Mouse (Mus musculus): ENCODE measurements around the gene Sh3pxd2a. TPM values are rescaled to one million over a fixed set of nuclear protein-coding genes. Genes with fewer than 3 reads are reported as not detected.
A peak's percentile ranks its signal among the peaks of the same experiment; 100 is the strongest.

Gene Sh3pxd2a
- total and polyA plus RNA-seq, 3 experiments: 1.3 to 4.6 (median 3.2) TPM

- Histone ChIP-seq H3K4me1 (ENCODE audit: control insufficient read depth in 1 of 2, insufficient read depth in 2 of 2) (peaks cover 0 to 8% of the 10 kb centered on the region in 2 experiments; a peak in 2 of 4 replicates), H3K27me3 (replicated peaks) (no peaks in the 10 kb centered on the region), H3K4me2 (ENCODE audit: insufficient read depth, low read depth, poor library complexity, severe bottlenecking) (no peak overlapping the region), H3K4me3 (replicated peaks in 1 of 3; ENCODE audit: low read depth in 2 of 3, low read length in 2 of 3, poor library complexity in 1 of 3) (no peak overlapping the region), H3K27ac (ENCODE audit: insufficient read depth, low read depth) (no peak overlapping the region), H3K9ac (ENCODE audit: insufficient read depth, low read depth) (no peak overlapping the region), H3K9me3 (replicated peaks; ENCODE audit: low read length) (peaks cover 4% of the 10 kb centered on the region), H3K79me2 (replicated peaks; ENCODE audit: control insufficient read depth, extremely low read depth, insufficient read depth, poor library complexity, severe bottlenecking) (no peaks in the 10 kb centered on the region), H3K36me3 (replicated peaks in 1 of 2; ENCODE audit: control insufficient read depth in 1 of 2, insufficient read depth in 1 of 2, low read length in 1 of 2) (no peaks in the 10 kb centered on the region)
- in situ Hi-C loops (cut with MboI; ENCODE audit: low pct_ligation_motif_present, low pct_unique_long_range_greater_than_20kb, low sequenced_read_pairs): no loop called here
- dilution Hi-C loops (cut with MboI; ENCODE audit: extremely low pct_ligation_motif_present, extremely low pct_unique_long_range_greater_than_20kb, low sequenced_read_pairs): no loop called here
- DNase-seq (ENCODE audit: extremely low read depth): peak; percentile 14
- TF ChIP-seq EP300 (IDR thresholded peaks at IDR 0.05; ENCODE audit: low read length) (no peak), USF1 (IDR thresholded peaks at IDR 0.05; ENCODE audit: low read depth, low read length) (no peak), SMC3 (IDR thresholded peaks at IDR 0.05; ENCODE audit: low read depth, low read length) (peak; percentile 25; the same call in 1 of the 2 replicates), SIN3A (IDR thresholded peaks at IDR 0.05; ENCODE audit: low read length) (no peak), PAX5 (IDR thresholded peaks at IDR 0.05; ENCODE audit: low read length) (no peak), RAD21 (IDR thresholded peaks at IDR 0.05; ENCODE audit: low read depth, low read length) (peak; percentile 6), GABPA (IDR thresholded peaks at IDR 0.05; ENCODE audit: insufficient replicate concordance, low read depth, low read length) (no peak), CTCF (conservative IDR thresholded peaks at IDR 0.05 in 1 of 2, IDR thresholded peaks at IDR 0.05 in 1 of 2; ENCODE audit: low read depth in 2 of 2, low read length in 2 of 2) (peak; percentile 24 to 45; a peak in 2 of 4 replicates), ELF1 (IDR thresholded peaks at IDR 0.05; ENCODE audit: low read depth, low read length) (no peak), ZKSCAN1 (IDR thresholded peaks at IDR 0.05; ENCODE audit: borderline replicate concordance, low read depth, low read length) (no peak), JUN (IDR thresholded peaks at IDR 0.05; ENCODE audit: insufficient read depth, low read depth, low read length) (no peak), E2F4 (IDR thresholded peaks at IDR 0.05; ENCODE audit: insufficient replicate concordance, low read depth, low read length) (no peak), RCOR1 (conservative IDR thresholded peaks at IDR 0.05; ENCODE audit: low read depth, low read length) (no peak), MAFK (IDR thresholded peaks at IDR 0.05; ENCODE audit: insufficient replicate concordance, low read length) (no peak), JUND (conservative IDR thresholded peaks at IDR 0.05; ENCODE audit: low read depth, low read length) (no peak), CHD2 (IDR thresholded peaks at IDR 0.05; ENCODE audit: low read length) (no peak), HCFC1 (IDR thresholded peaks at IDR 0.05; ENCODE audit: low read depth, low read length) (no peak), BHLHE40 (IDR thresholded peaks at IDR 0.05; ENCODE audit: low read depth, low read length) (no peak), KAT2A (IDR thresholded peaks at IDR 0.05; ENCODE audit: insufficient replicate concordance, low read length) (no peak), ETS1 (conservative IDR thresholded peaks at IDR 0.05; ENCODE audit: low read depth, low read length) (no peak), USF2 (conservative IDR thresholded peaks at IDR 0.05; ENCODE audit: low read depth, low read length) (no peak)
Measured at GRCm38 (mm10) chr19:47213470-47213869, 250.7 kb downstream of the Sh3pxd2a start.

DNA sequence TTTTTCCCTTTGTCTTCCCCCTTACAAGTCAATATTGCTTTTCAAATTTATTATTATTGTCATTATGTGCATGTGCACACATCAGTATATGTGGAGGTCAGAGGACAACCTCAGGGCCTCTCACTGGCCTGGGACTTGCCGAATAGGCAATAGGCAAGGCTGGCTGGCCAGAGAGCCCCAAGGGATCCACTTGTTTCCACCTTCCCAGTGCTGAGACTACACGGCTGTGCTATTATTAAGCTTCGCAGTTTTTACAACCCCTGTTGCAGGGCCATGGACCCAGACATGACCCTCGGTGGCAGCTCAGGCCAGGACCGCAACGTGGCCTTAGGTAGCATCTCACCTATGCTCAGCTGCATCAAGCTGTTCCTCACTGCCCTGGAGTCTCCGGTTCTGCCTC, 251.8 kb downstream of the Sh3pxd2a start:
- no peak for TF ChIP-seq PAX5 (IDR thresholded peaks at IDR 0.05; ENCODE audit: low read length)
- TF ChIP-seq NELFE (IDR thresholded peaks at IDR 0.05; ENCODE audit: low read depth, low read length): no peak
- no peak for TF ChIP-seq ZC3H11A (IDR thresholded peaks at IDR 0.05; ENCODE audit: low read depth, low read length)
- TF ChIP-seq ETS1 (conservative IDR thresholded peaks at IDR 0.05; ENCODE audit: low read depth, low read length): no peak
- TF ChIP-seq TCF12 (IDR thresholded peaks at IDR 0.05; ENCODE audit: low read depth, low read length): no peak
- Histone ChIP-seq H3K79me2 (replicated peaks; ENCODE audit: control insufficient read depth, extremely low read depth, insufficient read depth, poor library complexity, severe bottlenecking) (no peaks in the 10 kb centered on the region), H3K9me3 (replicated peaks; ENCODE audit: low read length) (peaks cover 4% of the 10 kb centered on the region), H3K27ac (ENCODE audit: insufficient read depth, low read depth) (no peak overlapping the region), H3K9ac (ENCODE audit: insufficient read depth, low read depth) (no peak overlapping the region), H3K4me2 (ENCODE audit: insufficient read depth, low read depth, poor library complexity, severe bottlenecking) (no peak overlapping the region), H3K36me3 (replicated peaks in 1 of 2; ENCODE audit: control insufficient read depth in 1 of 2, insufficient read depth in 1 of 2, low read length in 1 of 2) (no peaks in the 10 kb centered on the region), H3K4me1 (ENCODE audit: control insufficient read depth in 1 of 2, insufficient read depth in 2 of 2) (peaks cover 0 to 8% of the 10 kb centered on the region in 2 experiments; a peak in 2 of 4 replicates), H3K27me3 (replicated peaks) (no peaks in the 10 kb centered on the region), H3K4me3 (replicated peaks in 1 of 3; ENCODE audit: low read depth in 2 of 3, low read length in 2 of 3, poor library complexity in 1 of 3) (no peak overlapping the region)
- in situ Hi-C loops (cut with MboI; ENCODE audit: low pct_ligation_motif_present, low pct_unique_long_range_greater_than_20kb, low sequenced_read_pairs) (no loop called here), dilution Hi-C loops (cut with MboI; ENCODE audit: extremely low pct_ligation_motif_present, extremely low pct_unique_long_range_greater_than_20kb, low sequenced_read_pairs) (no loop called here)
- no peak for DNase-seq (ENCODE audit: extremely low read depth)

All from CH12.LX (cell line).